Mouse (Mus musculus): ENCODE results near the gene Ccdc71.

The Ccdc71 gene

GRCm38 (mm10) chr9:108489702-108490558 lies 29.6 kb downstream of the Ccdc71 start:
- DNase-seq (ENCODE audit: extremely low spot score, low spot score): no peak

- peak; percentile 95 for DNase-seq (ENCODE audit: extremely low spot score, low spot score)
Observed at GRCm38 (mm10) chr9:108490559-108491285, 30.4 kb downstream of the Ccdc71 start, which contains the start of gene Usp19. Gene Usp19 (plus strand): TSS chr9:108490602.

- no peak for DNase-seq (ENCODE audit: extremely low spot score, low spot score)
Observed at GRCm38 (mm10) chr9:108491286-108491580, 30.9 kb downstream of the Ccdc71 start.

GRCm38 (mm10) chr9:108492043-108492750 lies 31.9 kb downstream of the Ccdc71 start:
- no peak for DNase-seq (ENCODE audit: extremely low spot score, low spot score)

- DNase-seq (ENCODE audit: extremely low spot score, low spot score): no peak
Observed at GRCm38 (mm10) chr9:108493246-108493645, 32.9 kb downstream of the Ccdc71 start.

- DNase-seq (ENCODE audit: extremely low spot score, low spot score): no peak
Observed at GRCm38 (mm10) chr9:108494146-108494825, 34.0 kb downstream of the Ccdc71 start.

- DNase-seq (ENCODE audit: extremely low spot score, low spot score): no peak
Observed at GRCm38 (mm10) chr9:108494905-108495304, 34.6 kb downstream of the Ccdc71 start.

- no peak for DNase-seq (ENCODE audit: extremely low spot score, low spot score)
Observed at GRCm38 (mm10) chr9:108499231-108499630, 38.9 kb downstream of the Ccdc71 start.

- DNase-seq (ENCODE audit: extremely low spot score, low spot score): no peak
Observed at GRCm38 (mm10) chr9:108499943-108500342, 39.6 kb downstream of the Ccdc71 start.

GRCm38 (mm10) chr9:108506901-108507300 lies 46.6 kb downstream of the Ccdc71 start:
- no peak for DNase-seq (ENCODE audit: extremely low spot score, low spot score)

GRCm38 (mm10) chr9:108507619-108508434 lies 47.5 kb downstream of the Ccdc71 start, which contains the start of gene Qars:
Gene Qars (plus strand): TSS chr9:108507706.
- DNase-seq (ENCODE audit: extremely low spot score, low spot score): peak; percentile 93

- no peak for DNase-seq (ENCODE audit: extremely low spot score, low spot score)
Observed at GRCm38 (mm10) chr9:108508776-108509175, 48.4 kb downstream of the Ccdc71 start.

All from neural tube, embryonic 10.5 days (tissue).